Mouse (Mus musculus) spleen, postnatal 36 days (tissue): ENCODE data around the gene Syndig1.

Experiments
- DNase-seq, 2 experiments: peaks; one replicate each; pipeline ENCODE4 v3.0.0; 2022; ENCODE audit warnings: low spot score in 2 of 2, mixed read lengths in 1 of 2

Gene Syndig1

DNA sequence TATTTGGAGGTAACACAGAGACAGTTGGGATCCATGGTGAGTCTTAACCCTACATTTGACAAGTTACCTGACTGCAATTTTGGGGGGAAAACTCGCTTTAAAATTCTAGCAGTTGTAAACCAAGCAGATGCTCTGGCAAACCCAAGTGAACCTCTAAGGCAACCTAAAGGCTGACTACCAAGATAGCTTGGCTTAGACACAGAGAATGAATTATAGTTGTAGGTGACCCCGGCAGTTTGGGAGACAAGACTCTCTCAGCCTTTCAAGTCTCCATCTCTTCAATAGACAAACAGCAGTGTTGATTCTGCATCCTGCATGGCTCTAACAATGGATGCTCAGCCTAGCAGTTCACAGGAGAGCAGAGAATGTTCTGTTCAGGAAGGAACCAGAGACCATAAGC is at the start of gene Syndig1:
Gene Syndig1, plus strand, starts transcription at position 301 of the 400 bp plus-strand sequence.
- DNase-seq, result no peak

GRCm38 (mm10) chr2:149798613-149799012 is 30.4 kb upstream of the Syndig1 start:
- DNase-seq, result no peak

GRCm38 (mm10) chr2:149804599-149805140 is 24.3 kb upstream of the Syndig1 start:
- DNase-seq, result no peak

DNA sequence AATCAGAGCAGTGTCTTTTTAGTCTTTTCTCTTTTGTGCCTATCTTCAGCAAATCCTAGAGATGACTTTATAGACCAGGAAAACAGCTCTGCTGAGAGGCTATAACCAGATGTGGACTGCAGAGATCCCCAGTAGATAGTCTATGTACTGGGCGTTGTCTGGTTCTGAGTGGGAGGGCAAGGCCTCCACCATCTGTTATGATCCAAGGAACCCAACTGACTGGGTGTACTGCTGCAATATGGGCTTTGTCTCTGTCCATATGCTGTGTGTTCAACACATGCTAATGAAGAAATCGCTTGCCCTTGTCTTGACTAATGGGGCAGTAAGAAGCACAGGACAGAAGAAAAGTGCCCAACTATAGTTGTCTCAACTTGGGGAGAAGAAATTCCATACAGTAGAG is 23.8 kb upstream of the Syndig1 start:
- DNase-seq, result no peak

DNA sequence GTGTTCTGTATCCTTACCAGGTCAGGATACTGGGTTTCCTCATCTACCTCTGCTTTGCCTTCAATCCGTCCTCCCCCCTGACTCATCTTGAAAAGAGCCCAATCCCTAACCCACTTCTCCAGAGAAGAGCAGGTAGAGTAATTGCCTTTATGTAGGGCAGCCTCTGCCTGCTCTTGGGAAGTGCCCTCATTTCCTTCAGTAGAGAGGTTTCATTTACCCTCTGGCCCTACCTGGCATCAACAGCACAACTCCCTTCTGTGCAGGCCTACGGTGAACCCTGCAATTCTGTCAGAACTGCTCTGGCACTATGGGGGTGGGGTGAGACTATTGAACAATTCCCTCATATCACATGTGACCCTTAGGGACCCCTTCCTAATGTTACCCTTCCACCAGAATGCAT is 16.1 kb upstream of the Syndig1 start:
- no peak for DNase-seq

GRCm38 (mm10) chr2:149818395-149818794 is 10.6 kb upstream of the Syndig1 start:
- no peak for DNase-seq

DNA sequence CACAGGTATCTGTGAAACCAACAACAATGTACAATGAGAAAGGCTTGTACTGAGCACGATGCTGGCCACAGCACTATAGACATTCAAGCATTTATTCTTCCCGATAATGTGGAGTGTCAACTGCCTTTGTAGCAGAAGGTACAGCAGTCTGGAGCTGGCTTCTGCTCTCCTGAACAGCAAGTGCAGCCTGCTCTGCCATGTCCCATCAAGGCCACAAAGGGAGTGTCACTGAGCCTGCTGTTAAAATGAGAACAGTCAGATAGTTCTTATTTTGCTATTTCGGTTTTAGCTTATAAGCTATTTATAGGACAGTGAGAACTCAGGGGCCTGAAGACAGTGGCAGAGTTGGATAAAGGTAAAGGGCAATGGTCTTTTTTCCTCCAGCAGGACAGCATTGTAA is 9.3 kb upstream of the Syndig1 start:
- no peak for DNase-seq

DNA sequence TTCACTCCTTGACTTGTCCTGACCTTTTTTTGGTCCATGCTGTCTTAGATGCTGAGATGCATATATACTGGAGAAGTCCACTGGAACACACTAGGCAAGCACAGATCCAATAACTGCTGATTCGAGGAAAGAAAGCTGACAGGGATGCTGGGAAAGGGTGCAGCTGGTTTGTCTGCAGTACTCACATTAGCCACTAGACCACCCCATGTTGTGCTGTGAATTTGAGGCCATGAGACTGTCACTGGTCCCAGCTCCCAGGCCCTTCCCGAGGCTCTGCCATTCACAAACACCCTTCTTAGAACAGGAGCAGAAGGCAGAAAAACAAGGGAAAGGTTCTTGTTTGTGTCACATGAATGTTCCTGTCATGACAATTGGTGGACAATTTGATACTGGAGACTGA is 8.8 kb upstream of the Syndig1 start:
- no peak for DNase-seq

DNA sequence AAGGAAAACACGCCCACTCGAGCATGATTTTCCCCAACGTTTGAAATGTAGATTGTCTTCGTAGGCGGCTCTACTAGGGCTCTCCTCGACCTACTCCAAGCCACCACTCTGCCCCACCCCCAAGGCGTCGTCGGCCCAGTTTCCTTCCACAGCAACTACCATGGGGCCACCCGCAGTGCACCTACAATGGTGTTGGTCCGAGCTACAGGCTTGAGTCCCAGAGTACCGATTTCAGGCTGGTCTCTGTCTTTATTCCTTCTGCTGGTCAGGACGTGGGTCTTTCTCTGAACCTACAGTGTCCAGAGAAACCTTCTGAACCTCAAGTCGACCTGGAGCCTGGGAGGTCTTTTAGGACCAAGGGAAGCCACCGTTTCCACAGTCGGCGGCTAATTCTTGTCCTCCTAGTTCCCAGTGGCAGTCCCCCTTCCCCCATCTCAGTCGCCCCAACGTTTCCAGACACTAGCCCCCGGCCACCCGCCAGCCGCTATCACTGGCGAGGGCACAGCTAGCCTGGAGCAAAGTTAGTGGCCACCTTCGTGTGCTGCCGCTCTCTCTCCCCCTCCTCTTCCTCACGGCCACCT is 1.0 kb downstream of the Syndig1 start:
- DNase-seq, result no peak

GRCm38 (mm10) chr2:149830536-149831458 is 1.8 kb downstream of the Syndig1 start, which contains the start of gene C530025M09Rik:
TSS of gene C530025M09Rik (minus strand) at chr2:149831213.
- no peak for DNase-seq

- DNase-seq, result no peak
These were observed 2.6 kb downstream of the Syndig1 start for GRCm38 (mm10) chr2:149831459-149832245.

- DNase-seq, result no peak
These were observed 3.3 kb downstream of the Syndig1 start for GRCm38 (mm10) chr2:149832301-149832700.

DNA sequence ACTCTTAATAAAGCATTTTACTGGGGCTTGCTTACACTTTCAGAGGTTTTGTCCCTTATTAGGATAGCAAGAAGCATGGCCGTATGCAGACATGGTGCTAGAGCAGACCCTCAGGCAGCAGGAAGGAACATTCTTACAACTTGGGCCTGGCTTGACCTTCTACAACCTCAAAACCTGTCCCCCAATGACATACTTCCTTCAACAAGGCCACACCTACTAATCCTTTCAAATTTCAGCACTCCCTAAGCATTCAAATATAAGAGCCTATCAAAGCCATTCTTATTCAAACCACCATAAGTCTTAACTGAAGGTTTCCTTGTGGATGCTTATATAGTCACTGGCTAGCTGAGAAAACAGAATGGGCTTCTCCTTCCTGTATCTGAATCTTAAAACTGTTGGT is 6.1 kb downstream of the Syndig1 start:
- no peak for DNase-seq

DNA sequence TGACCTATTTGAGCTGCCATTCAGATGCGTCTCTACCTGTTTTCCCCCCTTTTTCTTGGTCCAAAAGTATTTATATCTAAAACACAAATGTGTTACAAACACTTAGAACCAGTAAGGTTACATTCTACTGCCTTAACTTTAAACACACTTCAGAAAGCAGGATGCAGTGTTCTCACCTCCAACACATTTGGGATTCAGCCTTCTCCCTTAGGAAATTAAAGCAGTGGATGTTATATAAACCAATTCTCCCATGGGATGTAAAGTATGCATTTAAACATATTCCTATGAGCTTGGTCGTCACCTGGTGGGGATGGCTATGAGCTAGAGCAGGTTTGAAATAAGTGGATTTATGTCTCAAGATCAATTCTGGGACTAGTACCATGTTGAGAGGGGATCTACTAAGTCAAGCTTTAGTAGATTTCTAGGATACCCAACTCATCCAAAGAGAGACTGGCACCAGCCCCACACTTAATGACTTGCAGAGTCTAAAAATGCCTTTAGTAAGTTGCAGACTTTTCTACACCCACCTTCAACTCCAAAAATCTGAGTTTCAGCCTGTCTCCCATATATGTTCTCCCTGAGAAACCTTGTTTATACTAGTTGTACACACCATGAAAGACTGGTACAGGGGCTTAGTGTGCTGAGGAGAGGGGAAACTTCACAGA is 7.6 kb downstream of the Syndig1 start:
- no peak for DNase-seq

DNA sequence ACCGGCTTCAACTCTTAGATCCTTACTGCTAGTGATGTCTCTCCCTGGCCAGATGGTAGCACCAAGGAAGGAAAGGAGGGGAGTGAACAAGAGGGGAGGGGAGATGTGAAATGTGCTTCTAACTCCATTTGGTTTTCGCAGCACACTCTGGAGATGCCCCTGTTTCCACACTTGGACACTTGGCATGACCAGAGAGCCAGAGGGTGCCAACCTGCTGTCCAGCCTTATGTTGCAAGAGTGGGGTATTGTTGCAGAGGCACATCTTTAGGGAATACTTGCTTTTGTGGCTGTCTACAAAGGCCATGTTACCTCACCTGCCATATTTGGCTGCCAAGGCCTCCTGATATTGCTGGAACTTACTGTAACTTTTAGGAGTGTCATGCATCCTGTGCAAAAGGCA is 10.7 kb downstream of the Syndig1 start:
- no peak for DNase-seq

GRCm38 (mm10) chr2:149844575-149844974 is 15.6 kb downstream of the Syndig1 start:
- DNase-seq, result no peak

- DNase-seq, result no peak
These were observed 19.8 kb downstream of the Syndig1 start for GRCm38 (mm10) chr2:149848778-149849177.

DNA sequence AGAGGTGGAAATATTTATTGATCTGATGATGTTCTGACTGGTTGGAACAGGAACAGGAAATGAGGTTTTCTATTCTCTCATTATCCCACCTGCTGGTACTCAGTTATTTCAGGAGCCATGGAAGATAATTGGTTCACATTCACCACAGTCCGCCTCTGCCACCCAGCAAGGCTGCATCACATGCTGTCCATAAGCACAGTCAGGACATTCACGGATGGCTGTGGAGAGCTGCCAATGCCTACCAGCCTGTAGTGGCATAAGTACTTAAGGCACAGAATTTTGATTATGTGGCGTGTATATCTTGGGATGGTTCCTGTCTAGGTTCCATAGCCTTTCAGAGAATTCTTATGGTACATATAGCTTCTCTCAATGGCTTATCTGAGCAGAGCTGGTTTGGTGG is 32.0 kb downstream of the Syndig1 start:
- DNase-seq, result no peak

DNA sequence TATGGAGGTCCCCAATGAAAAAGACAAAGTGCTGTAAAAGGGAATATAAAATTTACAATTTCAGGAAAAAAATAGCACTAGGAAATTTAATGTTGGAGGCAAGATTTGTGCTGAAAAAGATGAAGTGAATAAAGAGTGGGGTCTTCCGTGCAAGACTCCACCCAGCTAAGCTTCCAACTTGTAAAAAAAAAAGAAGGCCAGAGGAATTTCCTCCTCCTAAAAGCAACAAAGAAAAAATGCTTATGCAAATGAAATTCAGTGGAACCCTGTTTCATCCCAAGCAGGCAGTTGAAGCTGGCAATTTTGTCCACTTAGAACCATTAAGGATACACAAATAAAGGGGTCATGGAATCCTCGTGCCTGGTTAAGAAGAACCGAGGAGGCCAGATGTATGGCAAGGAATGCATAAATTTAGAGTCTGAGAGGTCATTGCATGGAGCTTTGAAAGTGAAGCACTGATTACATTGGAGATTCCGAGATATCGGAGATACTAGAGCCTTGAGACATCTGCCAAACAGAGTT is 37.0 kb downstream of the Syndig1 start:
- DNase-seq, result no peak

DNA sequence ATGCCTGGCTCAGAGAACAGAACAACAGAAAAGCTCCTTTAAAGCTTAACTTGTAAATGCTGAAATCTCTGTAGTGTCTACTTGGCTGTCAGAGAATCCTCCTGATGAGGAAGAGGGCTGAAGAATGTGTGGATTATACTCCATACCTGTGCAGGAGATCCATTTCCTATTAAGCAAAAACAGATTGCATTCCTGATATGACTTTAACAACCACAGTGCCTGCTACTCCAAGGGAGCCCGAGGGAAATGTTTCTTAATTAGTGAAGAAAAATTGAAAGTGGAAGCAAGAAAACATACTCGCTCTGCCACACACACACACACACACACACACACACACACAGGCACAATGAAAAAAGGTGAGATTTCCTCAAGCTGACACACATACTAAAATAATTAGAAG is 41.5 kb downstream of the Syndig1 start:
- DNase-seq, result no peak

DNA sequence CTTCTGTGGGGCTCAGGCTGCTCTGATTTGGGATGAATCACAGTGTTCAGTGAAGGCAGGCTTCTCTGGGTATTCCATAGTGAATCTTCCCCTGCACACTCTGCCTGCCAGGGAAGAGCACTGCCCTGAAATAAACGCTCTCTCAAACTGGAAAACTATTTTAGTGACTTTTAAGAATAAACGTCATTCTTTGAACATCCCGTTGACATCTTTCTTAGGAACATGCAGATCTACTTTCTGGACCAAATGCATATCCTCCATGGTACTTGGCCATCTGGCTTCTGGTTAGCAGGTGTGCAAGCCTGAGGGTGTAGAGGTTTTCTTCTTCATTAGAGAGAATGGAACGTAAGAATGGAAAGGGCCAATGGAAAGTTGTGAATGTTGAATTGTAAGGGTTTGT is 43.5 kb downstream of the Syndig1 start:
- no peak for DNase-seq
